Mouse (Mus musculus) myocyte (in vitro differentiated cells): ENCODE measurements at regions not wholly inside any gene's neighbourhood (a gene's known extent, or its start where the extent isn't known, plus 50 kb on each side); places are given as distances from the start of the nearest gene placed in this dataset.
"Not testable (repeated sequence)": the region's sequence is repeated elsewhere in the genome, so short reads cannot be mapped to it uniquely, and the experiment has no call there.

ENCODE experiments used
- H3K27me3 ChIP-seq: one replicate; pipeline ENCODE4 v1.6.1; 2011; ENCODE audit not compliant: control insufficient read depth, insufficient read depth, insufficient read length
- H3K36me3 ChIP-seq: one replicate; pipeline ENCODE4 v1.6.1; 2011; ENCODE audit not compliant: control insufficient read depth, insufficient read depth
- H3K4me2 ChIP-seq: one replicate; pipeline ENCODE4 v1.6.1; 2011; ENCODE audit warnings: low read depth, control low read depth
- H3K4me3 ChIP-seq: one replicate; pipeline ENCODE4 v1.5.1; 2011; ENCODE audit warnings: mild to moderate bottlenecking, control low read depth, moderate library complexity
- H3K79me2 ChIP-seq: one replicate; pipeline ENCODE4 v1.6.1; 2011; ENCODE audit not compliant: control insufficient read depth, insufficient read depth
- H3ac ChIP-seq: one replicate; pipeline ENCODE4 v1.6.1; 2011; ENCODE audit not compliant: control insufficient read depth, insufficient read length
- CEBPB ChIP-seq: IDR thresholded peaks from 2 replicates; pipeline ENCODE4 v1.6.1; 2011; ENCODE audit warnings: mild to moderate bottlenecking, moderate library complexity; ENCODE audit not compliant: poor library complexity, insufficient read depth, severe bottlenecking
- E2F4 ChIP-seq: IDR thresholded peaks from one replicate; pipeline ENCODE4 v1.6.1; 2011; ENCODE audit warnings: mild to moderate bottlenecking, control low read depth, moderate library complexity; ENCODE audit not compliant: insufficient read depth
- MAX ChIP-seq: IDR thresholded peaks from one replicate; pipeline ENCODE4 v1.6.1; 2011; ENCODE audit warnings: low read depth, mild to moderate bottlenecking, control low read depth
- MYOD1 ChIP-seq, 3 experiments: IDR thresholded peaks; one replicate each; pipeline ENCODE4 v1.6.1; 2011; ENCODE audit warnings: control low read depth in 2 of 3, low read depth in 2 of 3, mild to moderate bottlenecking in 2 of 3, moderate library complexity in 1 of 3; ENCODE audit not compliant: insufficient read length in 2 of 3, control insufficient read depth in 1 of 3
- MYOG ChIP-seq, 3 experiments: IDR thresholded peaks; one replicate each; pipeline ENCODE4 v1.6.1; 2011; ENCODE audit warnings: control low read depth in 2 of 3, low read depth in 2 of 3, mild to moderate bottlenecking in 2 of 3; ENCODE audit not compliant: insufficient read length in 2 of 3, control insufficient read depth in 1 of 3, insufficient read depth in 1 of 3
- POLR2A ChIP-seq: IDR thresholded peaks from one replicate; pipeline ENCODE4 v1.6.1; 2011; ENCODE audit warnings: low read depth, mild to moderate bottlenecking, control low read depth, moderate library complexity; ENCODE audit not compliant: insufficient read length
- POLR2AphosphoS2 ChIP-seq: IDR thresholded peaks from one replicate; pipeline ENCODE4 v1.6.1; 2011; ENCODE audit warnings: low read depth, control low read depth; ENCODE audit not compliant: insufficient read length
- REST ChIP-seq: IDR thresholded peaks from one replicate; pipeline ENCODE4 v1.6.1; 2011; ENCODE audit warnings: mild to moderate bottlenecking, control low read depth, moderate library complexity; ENCODE audit not compliant: insufficient read depth, insufficient read length
- SRF ChIP-seq: IDR thresholded peaks from one replicate; pipeline ENCODE4 v1.6.1; 2011; ENCODE audit warnings: low read depth; ENCODE audit not compliant: control insufficient read depth, insufficient read length
- TCF12 ChIP-seq: IDR thresholded peaks from one replicate; pipeline ENCODE4 v1.6.1; 2011; ENCODE audit warnings: mild to moderate bottlenecking, control low read depth; ENCODE audit not compliant: poor library complexity, insufficient read depth, severe bottlenecking
- TCF3 ChIP-seq: IDR thresholded peaks from one replicate; pipeline ENCODE4 v1.6.1; 2011; ENCODE audit warnings: low read depth, control low read depth; ENCODE audit not compliant: insufficient read length
- USF1 ChIP-seq: IDR thresholded peaks from one replicate; pipeline ENCODE4 v1.6.1; 2011; ENCODE audit warnings: low read depth, mild to moderate bottlenecking, control low read depth, moderate library complexity

GRCm38 (mm10) chr7:36175296-36175695 lies 372.5 kb upstream of the Zfp507 start:
- no peak overlapping the region for H3K4me3 ChIP-seq
- no peaks in the 10 kb centered on the region for H3K27me3 ChIP-seq

GRCm38 (mm10) chr7:36172511-36172910 lies 369.7 kb upstream of the Zfp507 start:
- not testable (repeated sequence) for H3K79me2 ChIP-seq, H3K27me3 ChIP-seq, H3K36me3 ChIP-seq, H3K4me3 ChIP-seq, H3K4me2 ChIP-seq, H3ac ChIP-seq

More at GRCm38 (mm10) chr7:36175296-36175695, 372.5 kb upstream of the Zfp507 start:
- H3ac ChIP-seq = no peak overlapping the region
- no peaks in the 10 kb centered on the region for H3K79me2 ChIP-seq
- no peak overlapping the region for H3K4me2 ChIP-seq
- peak in 1 of 3 experiments; percentile 46 for TF ChIP-seq MYOD1 (IDR thresholded peaks at IDR 0.05; ENCODE audit: control insufficient read depth in 1 of 3, insufficient read length in 2 of 3, low read depth in 2 of 3)
- TF ChIP-seq REST = no peak
- TF ChIP-seq USF1 = no peak
- H3K36me3 ChIP-seq = no peaks in the 10 kb centered on the region

GRCm38 (mm10) chr7:36157270-36157945 lies 354.6 kb upstream of the Zfp507 start:
- no peak overlapping the region for H3ac ChIP-seq
- H3K36me3 ChIP-seq = no peaks in the 10 kb centered on the region
- no peaks in the 10 kb centered on the region for H3K79me2 ChIP-seq
- H3K4me3 ChIP-seq = no peak overlapping the region
- no peak overlapping the region for H3K4me2 ChIP-seq
- TF ChIP-seq E2F4 = no peak
- TF ChIP-seq REST = no peak
- no peak for TF ChIP-seq USF1
- TF ChIP-seq TCF12 = no peak
- no peak for TF ChIP-seq SRF
- TF ChIP-seq MAX = no peak
- TF ChIP-seq MYOG (IDR thresholded peaks at IDR 0.05; ENCODE audit: control insufficient read depth in 1 of 3, insufficient read depth in 1 of 3, insufficient read length in 2 of 3, low read depth in 2 of 3) = no peak
- TF ChIP-seq MYOD1 (IDR thresholded peaks at IDR 0.05; ENCODE audit: control insufficient read depth in 1 of 3, insufficient read length in 2 of 3, low read depth in 2 of 3) = no peak
- TF ChIP-seq TCF3 = no peak
- TF ChIP-seq CEBPB = no peak
- no peak for TF ChIP-seq POLR2A
- no peak for TF ChIP-seq POLR2AphosphoS2
- H3K27me3 ChIP-seq = no peaks in the 10 kb centered on the region

GRCm38 (mm10) chr7:36156595-36156994 lies 353.8 kb upstream of the Zfp507 start:
- no peak for TF ChIP-seq USF1
- no peak for TF ChIP-seq E2F4
- no peak for TF ChIP-seq TCF12
- TF ChIP-seq REST = no peak
- Histone ChIP-seq H3ac (no peak overlapping the region), H3K27me3 (no peaks in the 10 kb centered on the region), H3K4me3 (no peak overlapping the region), H3K79me2 (no peaks in the 10 kb centered on the region), H3K4me2 (no peak overlapping the region), H3K36me3 (no peaks in the 10 kb centered on the region)

GRCm38 (mm10) chr7:36155576-36155975 lies 352.8 kb upstream of the Zfp507 start:
- Histone ChIP-seq H3K79me2 (no peaks in the 10 kb centered on the region), H3K4me3 (no peak overlapping the region), H3K4me2 (no peak overlapping the region), H3K36me3 (no peaks in the 10 kb centered on the region), H3K27me3 (no peaks in the 10 kb centered on the region), H3ac (no peak overlapping the region)
- TF ChIP-seq TCF3 (no peak), CEBPB (no peak), SRF (no peak), TCF12 (no peak), MAX (no peak), REST (no peak), USF1 (no peak), E2F4 (no peak), POLR2A (no peak)

- Histone ChIP-seq H3K27me3 (no peaks in the 10 kb centered on the region), H3K79me2 (no peaks in the 10 kb centered on the region), H3K4me3 (no peak overlapping the region), H3K4me2 (no peak overlapping the region), H3K36me3 (no peaks in the 10 kb centered on the region), H3ac (no peak overlapping the region)
- TF ChIP-seq TCF12 (no peak), POLR2AphosphoS2 (no peak), MYOD1 (IDR thresholded peaks at IDR 0.05; ENCODE audit: control insufficient read depth in 1 of 3, insufficient read length in 2 of 3, low read depth in 2 of 3) (no peak), REST (no peak), MYOG (IDR thresholded peaks at IDR 0.05; ENCODE audit: control insufficient read depth in 1 of 3, insufficient read depth in 1 of 3, insufficient read length in 2 of 3, low read depth in 2 of 3) (no peak), TCF3 (no peak), SRF (no peak), POLR2A (no peak), MAX (no peak), CEBPB (no peak), USF1 (no peak)
Measured at GRCm38 (mm10) chr7:36155159-36155558, 352.4 kb upstream of the Zfp507 start.
